Mouse (Mus musculus): Measurements from ENCODE around the gene Gm8947.

GRCm38 (mm10) chr1:151188469-151188868, 3.7 kb upstream of the Gm8947 start:
- no peak for TF ChIP-seq CTCF (IDR thresholded peaks at IDR 0.05; ENCODE audit: low read depth)
- no peak for TF ChIP-seq EP300 (IDR thresholded peaks at IDR 0.05; ENCODE audit: low read depth)
